Mouse (Mus musculus): Measurements from ENCODE around the gene Gm17545. TPM values are rescaled to one million over a fixed set of nuclear protein-coding genes. Genes with fewer than 3 reads are reported as not detected.

Gene Gm17545
- total RNA-seq, 4 experiments from 2014 or later, result not detected

GRCm38 (mm10) chr9:22488963-22489362 lies 34.9 kb downstream of the Gm17545 start:
- DNase-seq (ENCODE audit: low spot score in 2 of 2), result no peak

- DNase-seq (ENCODE audit: low spot score in 2 of 2), result no peak
Measured at GRCm38 (mm10) chr9:22494203-22494807, 40.2 kb downstream of the Gm17545 start.

GRCm38 (mm10) chr9:22495133-22495532 lies 41.0 kb downstream of the Gm17545 start:
- no peak for DNase-seq (ENCODE audit: low spot score in 2 of 2)

GRCm38 (mm10) chr9:22497021-22497767 lies 43.1 kb downstream of the Gm17545 start:
- no peak for DNase-seq (ENCODE audit: low spot score in 2 of 2)

- no peak for DNase-seq (ENCODE audit: low spot score in 2 of 2)
Measured at GRCm38 (mm10) chr9:22502972-22503371, 48.9 kb downstream of the Gm17545 start.

- no peak for DNase-seq (ENCODE audit: low spot score in 2 of 2)
Measured at GRCm38 (mm10) chr9:22503581-22503980, 49.5 kb downstream of the Gm17545 start.

- no peak for DNase-seq (ENCODE audit: low spot score in 2 of 2)
Measured at GRCm38 (mm10) chr9:22505574-22505973, 51.5 kb downstream of the Gm17545 start.

Other genes with a start within 250 kb of the Gm17545 start
- gene Zfp809, start 228.6 kb upstream of the Gm17545 start, total RNA-seq (2022), result 10 to 100 TPM; 17.9 to 26.0 (median 22.0) TPM
- 1 to 10 TPM; 4.3 to 5.7 (median 4.5) TPM for gene Zfp599, start 194.4 kb upstream of the Gm17545 start, total RNA-seq (2022)
- gene Zfp810, start 146.6 kb upstream of the Gm17545 start, total RNA-seq (2022), result 10 to 100 TPM; 15.5 to 21.8 (median 18.2) TPM
- gene Anln, start 65.1 kb upstream of the Gm17545 start, total RNA-seq (2022), result 10 to 100 TPM; 23.0 to 32.2 (median 24.3) TPM
- 1 to 10 TPM; 5.5 to 7.3 (median 6.5) TPM for gene 9530077C05Rik, start 42.8 kb upstream of the Gm17545 start, total RNA-seq (2022)
- 10 to 100 TPM; 39.4 to 48.3 (median 46.1) TPM for gene Rp9, start 15.5 kb downstream of the Gm17545 start, total RNA-seq (2022)
- gene Bbs9, start 21.4 kb downstream of the Gm17545 start, total RNA-seq (2022), result 10 to 100 TPM; 48.2 to 51.0 (median 50.1) TPM